Mouse (Mus musculus) forebrain, embryonic 10.5 days (tissue): ENCODE results near the gene Ptcd1. TPM values are rescaled to one million over a fixed set of nuclear protein-coding genes. Genes with fewer than 3 reads are reported as not detected.

Experiments used
- DNase-seq: peaks from one replicate; pipeline ENCODE4 v3.0.0-alpha.2; 2017; ENCODE audit warnings: low spot score; ENCODE audit errors: extremely low spot score
- H3K27ac ChIP-seq: fragments of 300-500 bp; sonication (generic); 2 replicates; pipeline ENCODE4 v1.5.1; 2016; ENCODE audit warnings: mild to moderate bottlenecking
- H3K27me3 ChIP-seq: fragments of 300-500 bp; sonication (generic); 2 replicates; pipeline ENCODE4 v1.6.1; 2016; ENCODE audit warnings: mild to moderate bottlenecking; ENCODE audit not compliant: poor library complexity, severe bottlenecking
- H3K36me3 ChIP-seq: fragments of 300-500 bp; sonication (generic); replicated peaks from 2 replicates; pipeline ENCODE4 v1.6.1; 2016; ENCODE audit warnings: mild to moderate bottlenecking, moderate library complexity
- H3K4me1 ChIP-seq: fragments of 300-500 bp; sonication (generic); 2 replicates; pipeline ENCODE4 v1.6.1; 2016
- H3K4me3 ChIP-seq: fragments of 300-500 bp; sonication (generic); 2 replicates; pipeline ENCODE4 v1.5.1; 2016; ENCODE audit warnings: mild to moderate bottlenecking, moderate library complexity
- H3K9me3 ChIP-seq: fragments of 300-500 bp; sonication (generic); 2 replicates; pipeline ENCODE4 v1.6.1; 2016; ENCODE audit warnings: mild to moderate bottlenecking, moderate library complexity
- WGBS: fragments of 180-500 bp; shearing (Covaris S2); methylation state at CpG from one replicate; pipeline ENCODE4 v1.1.7; 2016; 5-methylcytosine and 5-hydroxymethylcytosine counted together
- polyA plus RNA-seq: library from polyadenylated mRNA; unstranded; fragments of >200 nt; fragmentation: Nextera tagmentation; extraction: Ambion mirVana; gene quantifications from 2 replicates; pipeline ENCODE4 v1.2.1, GENCODE M21; 2016

The Ptcd1 gene
- polyA plus RNA-seq, 1 experiment from 2014 or later, result 17.5 TPM

DNA sequence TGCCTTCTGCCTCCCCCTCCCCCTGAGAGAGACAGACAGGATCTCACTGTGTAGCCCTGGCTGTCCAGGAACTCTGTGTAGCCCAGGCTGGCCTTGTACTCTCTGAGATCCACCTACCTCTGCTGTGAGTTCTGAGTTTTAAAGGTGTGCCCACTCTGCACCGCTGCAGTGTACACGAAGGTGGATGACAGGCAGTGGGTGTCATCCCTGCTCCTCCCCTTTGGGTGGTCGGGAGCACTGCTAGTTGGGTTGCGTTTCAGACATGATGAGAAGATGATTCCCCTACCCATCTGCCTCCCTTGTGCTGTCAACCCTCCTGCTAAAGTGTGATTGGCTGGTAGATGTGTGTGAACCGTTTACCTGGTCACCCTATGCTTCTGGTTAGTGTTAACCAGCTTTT is 48.4 kb downstream of the Ptcd1 start:
- no peaks in the 10 kb centered on the region for H3K9me3 ChIP-seq
- peaks cover 16% of the 10 kb centered on the region for H3K36me3 ChIP-seq
- whole genome bisulfite sequencing, result 91% methylated on average over 5 of the region's 5 CpGs
- no peak overlapping the region for H3K27ac ChIP-seq
- H3K4me1 ChIP-seq, result peaks cover 18% of the 10 kb centered on the region
- DNase-seq, result no peak
- no peak overlapping the region for H3K4me3 ChIP-seq
- peaks cover 26% of the 10 kb centered on the region for H3K27me3 ChIP-seq

- H3K27ac ChIP-seq, result no peak overlapping the region
- H3K4me1 ChIP-seq, result peaks cover 18% of the 10 kb centered on the region
- peaks cover 31% of the 10 kb centered on the region for H3K27me3 ChIP-seq
- H3K36me3 ChIP-seq, result peaks cover 11% of the 10 kb centered on the region
- no peaks in the 10 kb centered on the region for H3K9me3 ChIP-seq
- DNase-seq, result no peak
- 75% methylated on average over 6 of the region's 6 CpGs for WGBS
- no peak overlapping the region for H3K4me3 ChIP-seq
These were observed 48.9 kb downstream of the Ptcd1 start for GRCm38 (mm10) chr5:145118005-145118404.

DNA sequence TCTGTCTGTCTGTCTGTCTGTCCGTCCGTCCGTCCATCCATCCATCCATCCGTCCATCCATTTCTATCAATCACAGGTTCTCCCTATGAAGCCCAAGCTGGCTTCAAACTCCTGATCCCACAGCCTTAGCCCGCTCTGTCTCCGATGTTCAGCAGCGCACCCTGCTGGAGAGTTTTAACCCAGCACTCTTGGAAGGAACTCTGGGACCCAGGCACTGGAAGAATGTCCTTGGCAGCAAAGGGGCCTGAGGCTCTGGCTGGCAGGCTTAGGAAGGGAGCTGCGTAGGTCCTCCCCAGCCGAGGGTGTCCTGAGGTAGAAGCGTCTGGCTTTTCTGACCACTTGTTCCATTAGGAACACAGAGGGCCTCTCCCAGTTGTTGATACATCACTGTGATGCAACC is 50.0 kb downstream of the Ptcd1 start:
- H3K4me3 ChIP-seq, result no peak overlapping the region
- DNase-seq, result peak; percentile 50
- no peaks in the 10 kb centered on the region for H3K9me3 ChIP-seq
- H3K36me3 ChIP-seq, result peaks cover 5% of the 10 kb centered on the region; the same call in 1 of the 2 replicates
- no peak overlapping the region for H3K27ac ChIP-seq
- H3K27me3 ChIP-seq, result peaks cover 38% of the 10 kb centered on the region
- H3K4me1 ChIP-seq, result peaks cover 18% of the 10 kb centered on the region
- WGBS, result 45% methylated on average over 10 of the region's 10 CpGs

DNA sequence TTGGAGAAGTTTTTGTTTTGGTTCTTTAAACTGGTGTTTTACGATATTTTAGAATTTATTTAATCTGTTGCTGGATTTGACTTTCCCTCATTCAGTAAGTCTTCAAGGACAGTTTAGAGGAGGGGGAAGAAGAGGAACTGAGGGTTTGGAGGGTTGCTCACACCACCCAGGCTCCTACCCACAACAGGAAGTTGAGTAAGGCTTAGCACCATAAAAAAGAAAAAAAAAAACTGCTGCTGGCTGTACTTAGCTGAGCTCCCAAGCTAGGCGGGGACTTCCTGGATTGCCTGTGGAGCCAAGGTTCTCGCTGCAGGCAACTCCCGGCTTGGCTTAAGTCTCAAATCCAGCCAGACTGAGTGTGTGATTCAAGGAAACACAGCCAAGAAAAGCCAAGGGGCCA is 50.6 kb downstream of the Ptcd1 start:
- WGBS, result 60% methylated on average over 4 of the region's 4 CpGs
- Histone ChIP-seq H3K4me1 (peaks cover 18% of the 10 kb centered on the region), H3K9me3 (no peaks in the 10 kb centered on the region), H3K4me3 (no peak overlapping the region), H3K36me3 (peaks cover 3% of the 10 kb centered on the region; the same call in 1 of the 2 replicates), H3K27me3 (peaks cover 38% of the 10 kb centered on the region), H3K27ac (no peak overlapping the region)
- DNase-seq, result no peak

GRCm38 (mm10) chr5:145115736-145116135 is 51.2 kb downstream of the Ptcd1 start:
- Histone ChIP-seq H3K9me3 (no peaks in the 10 kb centered on the region), H3K4me3 (no peak overlapping the region), H3K36me3 (peaks cover 8% of the 10 kb centered on the region), H3K27ac (no peak overlapping the region), H3K27me3 (peaks cover 38% of the 10 kb centered on the region), H3K4me1 (peaks cover 15% of the 10 kb centered on the region)
- DNase-seq, result no peak
- 97% methylated on average over 5 of the region's 5 CpGs for WGBS

DNA sequence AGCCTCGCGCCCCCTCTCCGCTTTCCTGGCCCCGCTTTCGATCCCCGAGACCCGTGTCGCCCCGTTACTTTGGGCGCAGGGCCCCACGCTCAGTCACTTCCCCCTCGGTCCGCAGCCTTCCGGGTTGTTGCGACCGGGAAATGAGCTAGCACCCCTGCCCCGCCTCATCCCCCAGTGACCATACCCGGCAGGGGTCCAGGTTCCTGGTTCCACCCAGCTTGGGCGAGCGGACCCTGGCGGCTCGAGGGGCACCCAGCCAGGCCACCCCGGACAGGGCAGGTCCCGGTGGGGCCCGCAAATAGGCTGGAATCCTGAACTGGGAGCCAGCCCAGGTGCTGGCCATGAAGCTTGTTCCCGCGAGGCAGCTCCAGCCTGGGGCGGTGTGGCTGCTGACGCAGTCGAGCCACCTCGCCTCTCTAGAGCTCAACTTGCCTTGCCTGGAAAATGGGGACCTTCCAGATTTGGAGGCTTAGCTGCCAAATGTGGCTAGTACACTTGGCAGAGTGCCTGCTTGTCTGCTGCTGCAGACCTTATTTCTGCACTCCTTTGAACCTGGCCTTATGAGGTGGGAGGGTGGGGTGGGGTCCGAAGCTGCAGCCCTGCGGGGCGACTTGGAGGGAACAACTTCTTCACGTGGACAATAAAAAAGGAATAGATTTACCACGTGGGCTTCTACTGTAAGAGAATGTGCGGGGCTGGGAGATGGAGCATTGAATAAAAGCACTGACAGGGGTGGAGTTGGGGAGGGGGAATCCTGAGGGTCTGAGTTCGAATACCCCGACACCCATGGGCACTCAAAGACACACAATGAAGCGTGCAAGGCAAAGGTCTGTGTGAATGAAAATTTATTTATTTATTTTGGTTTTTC is 52.1 kb downstream of the Ptcd1 start:
- Histone ChIP-seq H3K27ac (peak overlapping the region; percentile 78), H3K4me3 (peak overlapping the region; percentile 62), H3K9me3 (no peaks in the 10 kb centered on the region), H3K4me1 (peaks cover 15% of the 10 kb centered on the region), H3K36me3 (peaks cover 17% of the 10 kb centered on the region), H3K27me3 (peaks cover 38% of the 10 kb centered on the region)
- no peak for DNase-seq
- WGBS, result 20% methylated on average over 40 of the region's 40 CpGs

- H3K36me3 ChIP-seq, result peaks cover 24% of the 10 kb centered on the region
- H3K4me3 ChIP-seq, result peak within 1 kb of the TSS; percentile 62
- under 1% methylated on average over 51 of the region's 53 CpGs for WGBS
- H3K27me3 ChIP-seq, result peaks cover 38% of the 10 kb centered on the region
- H3K9me3 ChIP-seq, result no peaks in the 10 kb centered on the region
- DNase-seq, result peak; percentile 48
- peak within 1 kb of the TSS; percentile 78 for H3K27ac ChIP-seq
- H3K4me1 ChIP-seq, result peaks cover 15% of the 10 kb centered on the region
These were observed 52.8 kb downstream of the Ptcd1 start, which contains the start of gene Arpc1b for GRCm38 (mm10) chr5:145114071-145114605. Gene Arpc1b, plus strand, starts transcription at chr5:145114215.

- 43% methylated on average over 2 of the region's 2 CpGs for WGBS
- DNase-seq, result no peak
- Histone ChIP-seq H3K27ac (no peak overlapping the region), H3K27me3 (peaks cover 38% of the 10 kb centered on the region), H3K4me3 (peak overlapping the region; percentile 62), H3K4me1 (peaks cover 15% of the 10 kb centered on the region), H3K36me3 (peaks cover 31% of the 10 kb centered on the region), H3K9me3 (no peaks in the 10 kb centered on the region)
These were observed 53.5 kb downstream of the Ptcd1 start for GRCm38 (mm10) chr5:145113416-145113815.

GRCm38 (mm10) chr5:145112566-145112965 is 54.3 kb downstream of the Ptcd1 start:
- DNase-seq, result no peak
- no peaks in the 10 kb centered on the region for H3K9me3 ChIP-seq
- no peak overlapping the region for H3K27ac ChIP-seq
- peaks cover 38% of the 10 kb centered on the region for H3K27me3 ChIP-seq
- WGBS, result 80% methylated on average over 8 of the region's 8 CpGs
- peaks cover 40% of the 10 kb centered on the region for H3K36me3 ChIP-seq
- peaks cover 15% of the 10 kb centered on the region for H3K4me1 ChIP-seq
- H3K4me3 ChIP-seq, result no peak overlapping the region

DNA sequence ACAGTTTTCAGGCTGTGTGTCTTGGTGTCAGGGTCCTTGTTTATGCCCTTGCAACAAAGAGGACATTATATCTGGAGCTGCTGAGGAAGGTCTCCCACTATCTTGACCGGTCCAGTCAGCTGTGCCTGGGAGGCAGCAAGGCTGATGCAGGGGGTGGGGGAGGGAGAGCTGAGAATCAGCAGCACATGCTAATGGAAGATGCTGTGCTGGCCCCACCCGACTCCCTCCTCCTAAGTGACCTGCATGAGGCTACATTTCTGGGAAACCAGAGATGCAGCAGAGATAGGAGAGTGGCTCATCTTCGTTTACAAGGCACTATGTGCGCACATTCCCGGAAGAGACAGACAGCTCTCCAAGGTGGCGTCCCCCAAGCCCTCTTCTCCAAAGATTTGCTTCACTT is 56.5 kb downstream of the Ptcd1 start:
- peaks cover 62% of the 10 kb centered on the region for H3K36me3 ChIP-seq
- peaks cover 31% of the 10 kb centered on the region for H3K27me3 ChIP-seq
- DNase-seq, result no peak
- peaks cover 15% of the 10 kb centered on the region for H3K4me1 ChIP-seq
- H3K27ac ChIP-seq, result no peak overlapping the region
- H3K4me3 ChIP-seq, result no peak overlapping the region
- 89% methylated on average over 6 of the region's 6 CpGs for WGBS
- no peaks in the 10 kb centered on the region for H3K9me3 ChIP-seq

- no peaks in the 10 kb centered on the region for H3K4me1 ChIP-seq
- WGBS, result 94% methylated on average over 9 of the region's 9 CpGs
- H3K27ac ChIP-seq, result no peak overlapping the region
- no peaks in the 10 kb centered on the region for H3K9me3 ChIP-seq
- H3K4me3 ChIP-seq, result no peak overlapping the region
- DNase-seq, result no peak
- no peaks in the 10 kb centered on the region for H3K27me3 ChIP-seq
- H3K36me3 ChIP-seq, result peaks cover 100% of the 10 kb centered on the region
These were observed 61.1 kb downstream of the Ptcd1 start for GRCm38 (mm10) chr5:145105694-145106275.

DNA sequence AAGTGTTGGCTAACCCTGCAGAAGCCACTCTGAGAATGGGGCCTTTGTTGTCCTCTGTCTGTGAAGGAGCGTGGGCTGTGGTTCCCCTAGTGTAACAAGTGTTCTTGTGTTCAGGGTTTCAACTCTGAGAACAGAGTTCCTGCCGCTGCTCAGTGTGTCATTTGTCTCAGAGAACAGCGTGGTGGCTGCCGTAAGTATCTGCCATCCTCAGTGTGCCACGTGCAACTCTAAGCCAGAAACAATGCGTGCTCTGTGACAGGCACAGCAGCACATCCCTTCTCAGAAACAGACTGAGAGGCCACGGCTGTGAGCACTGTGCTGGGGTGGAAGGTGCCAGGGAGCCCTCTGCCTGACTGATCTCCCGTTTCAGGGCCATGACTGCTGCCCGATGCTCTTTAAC is 62.6 kb downstream of the Ptcd1 start:
- H3K27me3 ChIP-seq, result no peaks in the 10 kb centered on the region
- H3K36me3 ChIP-seq, result peaks cover 100% of the 10 kb centered on the region
- WGBS, result 74% methylated on average over 9 of the region's 9 CpGs
- DNase-seq, result no peak
- H3K9me3 ChIP-seq, result no peaks in the 10 kb centered on the region
- H3K4me3 ChIP-seq, result no peak overlapping the region
- H3K27ac ChIP-seq, result no peak overlapping the region
- H3K4me1 ChIP-seq, result no peaks in the 10 kb centered on the region

- Histone ChIP-seq H3K36me3 (peaks cover 98% of the 10 kb centered on the region), H3K4me1 (no peaks in the 10 kb centered on the region), H3K27ac (no peak overlapping the region), H3K27me3 (no peaks in the 10 kb centered on the region), H3K9me3 (no peaks in the 10 kb centered on the region), H3K4me3 (no peak overlapping the region)
- 95% methylated on average over 4 of the region's 4 CpGs for WGBS
- no peak for DNase-seq
These were observed 64.2 kb downstream of the Ptcd1 start for GRCm38 (mm10) chr5:145102706-145103105.
